Comparison of ENCODE assay signal across 9 mouse cellular contexts in genomic region chr9:63534371-63534780, GRCm38 (mm10).
DNase-seq lines count a peak whose midpoint lies in the region; ATAC-seq and TF ChIP-seq lines count a peak whose summit lies in the region.
"Had no signal": no experiment of that assay in that cellular context is flagged by ENCODE, and none has a peak within 500 bp of the region (broad histone marks: within the 10 kb centered on the region; RNA-seq: fewer than 3 reads in every experiment).

No protein-coding gene starts in this region.

- H3K9me3 ChIP-seq in embryonic facial prominence, embryonic 10.5 days: no peaks in the 10 kb centered on the region
- no peaks in the 10 kb centered on the region for H3K9me3 ChIP-seq in hindbrain, embryonic 16.5 days (ENCODE audit: control insufficient read depth, low read length)
- H3K9me3 ChIP-seq in midbrain, embryonic 14.5 days (ENCODE audit: control insufficient read depth, low read length): no peaks in the 10 kb centered on the region

- WGBS in embryonic facial prominence, embryonic 10.5 days: 5% methylated on average over 7 of the region's 7 CpGs
- 13% methylated on average over 7 of the region's 7 CpGs for WGBS in hindbrain, embryonic 16.5 days
- WGBS in midbrain, embryonic 14.5 days: 1% methylated on average over 7 of the region's 7 CpGs
- 64% methylated on average over 7 of the region's 7 CpGs for WGBS in lung, adult 2 months

- TF ChIP-seq POLR2A in lung, adult 2 months (IDR thresholded peaks at IDR 0.05; ENCODE audit: borderline replicate concordance, extremely low read depth, low read depth, low read length): no peak

- H3K4me3 ChIP-seq in embryonic facial prominence, embryonic 10.5 days: no peak overlapping the region
- no peak overlapping the region for H3K4me3 ChIP-seq in hindbrain, embryonic 16.5 days (ENCODE audit: low read length)
- H3K4me3 ChIP-seq in midbrain, embryonic 14.5 days (replicated peaks; ENCODE audit: low read depth, low read length): no peak overlapping the region
- no peak overlapping the region for H3K4me3 ChIP-seq in lung, adult 2 months (replicated peaks; ENCODE audit: extremely low read depth, low read depth, low read length)

- no peaks in the 10 kb centered on the region for H3K36me3 ChIP-seq in embryonic facial prominence, embryonic 10.5 days (replicated peaks)
- H3K36me3 ChIP-seq in hindbrain, embryonic 16.5 days (ENCODE audit: control insufficient read depth, insufficient read depth, low read length): no peaks in the 10 kb centered on the region
- no peaks in the 10 kb centered on the region for H3K36me3 ChIP-seq in midbrain, embryonic 14.5 days (ENCODE audit: control insufficient read depth, insufficient read depth, low read length)

- no peak overlapping the region for H3K4me2 ChIP-seq in hindbrain, embryonic 16.5 days (ENCODE audit: low read length)
- no peak overlapping the region for H3K4me2 ChIP-seq in midbrain, embryonic 14.5 days (ENCODE audit: low read length)

- 0 out of 2 replicates have a peak overlapping the region, but pooled peaks have one; percentile 8 for H3K9ac ChIP-seq in hindbrain, embryonic 16.5 days (ENCODE audit: low read depth, low read length)
- no peak overlapping the region for H3K9ac ChIP-seq in midbrain, embryonic 14.5 days (replicated peaks; ENCODE audit: low read length)

- intact Hi-C loops in heart, postnatal 14 days (cut with DNase I): no loop called here

- DNase-seq in heart, adult 11 months: peak; percentile 70
- DNase-seq in heart, postnatal 14 days: no peak
- peak; percentile 38 for DNase-seq in embryonic facial prominence, embryonic 10.5 days (ENCODE audit: low spot score)
- DNase-seq in midbrain, embryonic 14.5 days: peak; percentile 56
- no peak for DNase-seq in T-cell, adult 2 months (ENCODE audit: low spot score)
- DNase-seq in thymus, postnatal 36 days: no peak
- DNase-seq in lung, adult 2 months: no peak

- TF ChIP-seq CTCF in lung, adult 2 months (IDR thresholded peaks at IDR 0.05; ENCODE audit: insufficient read depth, low read length): no peak

- ATAC-seq in hindbrain, embryonic 16.5 days: no peak
- no peak for ATAC-seq in midbrain, embryonic 14.5 days (ENCODE audit: low FRiP score, low TSS enrichment)
- ATAC-seq: inflammation-experienced regulatory T-cells, adult 6 months had no signal

- peak overlapping the region; percentile 20; the same call in 1 of the 2 replicates for H3K27ac ChIP-seq in embryonic facial prominence, embryonic 10.5 days (replicated peaks)
- no peak overlapping the region for H3K27ac ChIP-seq in hindbrain, embryonic 16.5 days (ENCODE audit: low read depth, low read length)
- peak overlapping the region; percentile 62; the same call in 1 of the 2 replicates for H3K27ac ChIP-seq in midbrain, embryonic 14.5 days (replicated peaks; ENCODE audit: low read depth, low read length)

- H3K4me1 ChIP-seq in embryonic facial prominence, embryonic 10.5 days: peaks cover 34% of the 10 kb centered on the region
- peaks cover 14% of the 10 kb centered on the region for H3K4me1 ChIP-seq in hindbrain, embryonic 16.5 days (ENCODE audit: control insufficient read depth, insufficient read depth, low read depth, low read length)
- peaks cover 25% of the 10 kb centered on the region for H3K4me1 ChIP-seq in midbrain, embryonic 14.5 days (ENCODE audit: control insufficient read depth, insufficient read depth, low read length)
- no peaks in the 10 kb centered on the region for H3K4me1 ChIP-seq in lung, adult 2 months (ENCODE audit: control insufficient read depth, insufficient read depth, low read length)

- peaks cover 40% of the 10 kb centered on the region for H3K27me3 ChIP-seq in embryonic facial prominence, embryonic 10.5 days (replicated peaks; ENCODE audit: low read depth, poor library complexity, severe bottlenecking)
- no peaks in the 10 kb centered on the region for H3K27me3 ChIP-seq in hindbrain, embryonic 16.5 days (replicated peaks; ENCODE audit: control insufficient read depth, insufficient read depth, low read length)
- no peaks in the 10 kb centered on the region for H3K27me3 ChIP-seq in midbrain, embryonic 14.5 days (ENCODE audit: control insufficient read depth, insufficient read depth, low read length)

Comparison
In these comparisons a context has a peak if more than half of its experiments do, and no peak if none do; other contexts are left out.
1. DNase-seq: peak in heart, adult 11 months (single experiment), embryonic facial prominence, embryonic 10.5 days (single experiment) and midbrain, embryonic 14.5 days (single experiment); none in heart, postnatal 14 days (0 of 2), T-cell, adult 2 months (single experiment), thymus, postnatal 36 days (0 of 2) and lung, adult 2 months (single experiment).